12 mouse cellular contexts compared by ENCODE assay signal in genomic region chr12:116653684-116654083, GRCm38 (mm10).
DNase-seq lines count a peak whose midpoint lies in the region; ATAC-seq and TF ChIP-seq lines count a peak whose summit lies in the region.
"Had no signal": no experiment of that assay in that cellular context is flagged by ENCODE, and none has a peak within 500 bp of the region (broad histone marks: within the 10 kb centered on the region; RNA-seq: fewer than 3 reads in every experiment).

No protein-coding gene starts in this region.

- H3K4me3 ChIP-seq in left cerebral cortex, adult 2 months, result no peak overlapping the region
- H3K4me3 ChIP-seq in small intestine, adult 2 months (ENCODE audit: low read depth, low read length), result no peak overlapping the region
- H3K4me3 ChIP-seq: limb, embryonic 13.5 days; megakaryocyte, embryonic 14.5 days had no signal

- no peaks in the 10 kb centered on the region for H3K27me3 ChIP-seq in small intestine, adult 2 months (ENCODE audit: control insufficient read depth, insufficient read depth, low read length)
- H3K27me3 ChIP-seq: limb, embryonic 13.5 days; megakaryocyte, embryonic 14.5 days had no signal

- 72% methylated on average over 1 of the region's 1 CpGs for WGBS in small intestine, adult 2 months

- ATAC-seq in erythroblast, adult 5-6 weeks (replicated peaks; ENCODE audit: low FRiP score, poor library complexity, severe bottlenecking), result no peak

- H3K27ac ChIP-seq in left cerebral cortex, adult 2 months, result no peak overlapping the region
- H3K27ac ChIP-seq in small intestine, adult 2 months (ENCODE audit: insufficient read depth, low read depth, low read length), result no peak overlapping the region
- H3K27ac ChIP-seq: limb, embryonic 13.5 days had no signal

- peak; percentile 31 for TF ChIP-seq CTCF in left cerebral cortex, adult 2 months (IDR thresholded peaks at IDR 0.05)
- TF ChIP-seq CTCF in small intestine, adult 2 months (IDR thresholded peaks at IDR 0.05; ENCODE audit: extremely low read depth, insufficient read length, insufficient replicate concordance, low read depth, low read length), result peak; percentile 24; the same call in 1 of the 2 replicates

- intact Hi-C loops in left cerebral cortex, adult 2 months (cut with DNase I), result loop anchor here (10.0 kb wide), 1 partner anchor 91 kb away; no protein-coding TSS in a partner anchor
- intact Hi-C loops in left cerebral cortex, postnatal 14 days (cut with DNase I), result loop anchor here (10.0 kb wide), 1 partner anchor 151 kb away; no protein-coding TSS in a partner anchor

- DNase-seq in left cerebral cortex, adult 2 months (ENCODE audit: extremely low spot score in 1 of 2, low spot score in 2 of 2), result no peak
- DNase-seq in left cerebral cortex, postnatal 14 days (ENCODE audit: low spot score in 2 of 2), result no peak
- peak; percentile 33 for DNase-seq in A20 (ENCODE audit: low read depth, low spot score)
- peak; percentile 53 for DNase-seq in ES-CJ7 (ENCODE audit: low read depth, low spot score)
- DNase-seq in gastrocnemius, adult 8-10 months (ENCODE audit: low spot score in 2 of 2), result no peak
- DNase-seq: adrenal gland, adult 8-10 months; cerebellum, adult 11 months; kidney, adult 18-20 months had no signal

- H3K4me1 ChIP-seq in small intestine, adult 2 months (ENCODE audit: control insufficient read depth, insufficient read depth, insufficient read length, low read length), result no peaks in the 10 kb centered on the region
- H3K4me1 ChIP-seq: limb, embryonic 13.5 days; megakaryocyte, embryonic 14.5 days had no signal

- TF ChIP-seq POLR2A in small intestine, adult 2 months (IDR thresholded peaks at IDR 0.05; ENCODE audit: low read depth, low read length), result no peak

- no peaks in the 10 kb centered on the region for H3K36me3 ChIP-seq in small intestine, adult 2 months (ENCODE audit: control insufficient read depth, insufficient read depth, low read length)
- H3K36me3 ChIP-seq: limb, embryonic 13.5 days had no signal

Comparison
In these comparisons a context has a peak if more than half of its experiments do, and no peak if none do; other contexts are left out.
1. DNase-seq: peak in A20 (single experiment) and ES-CJ7 (single experiment); none in left cerebral cortex, adult 2 months (0 of 2), left cerebral cortex, postnatal 14 days (0 of 2) and gastrocnemius, adult 8-10 months (0 of 2).